Mouse (Mus musculus): ENCODE measurements at regions not wholly inside any gene's neighbourhood (a gene's known extent, or its start where the extent isn't known, plus 50 kb on each side); places are given as distances from the start of the nearest gene placed in this dataset.
A peak's percentile ranks its signal among the peaks of the same experiment; 100 is the strongest.

GRCm38 (mm10) chr3:60138319-60138718 is 56.6 kb downstream of the Sucnr1 start:
- ATAC-seq (ENCODE audit: low TSS enrichment), result no peak

GRCm38 (mm10) chr3:60159865-60160264 is 78.2 kb downstream of the Sucnr1 start:
- no peak for ATAC-seq (ENCODE audit: low TSS enrichment)

GRCm38 (mm10) chr3:60167633-60168032 is 86.0 kb downstream of the Sucnr1 start:
- no peak for ATAC-seq (ENCODE audit: low TSS enrichment)

GRCm38 (mm10) chr3:60168135-60168926 is 86.7 kb downstream of the Sucnr1 start:
- ATAC-seq (ENCODE audit: low TSS enrichment), result peak; percentile 62; the same call in 1 of the 2 replicates

DNA sequence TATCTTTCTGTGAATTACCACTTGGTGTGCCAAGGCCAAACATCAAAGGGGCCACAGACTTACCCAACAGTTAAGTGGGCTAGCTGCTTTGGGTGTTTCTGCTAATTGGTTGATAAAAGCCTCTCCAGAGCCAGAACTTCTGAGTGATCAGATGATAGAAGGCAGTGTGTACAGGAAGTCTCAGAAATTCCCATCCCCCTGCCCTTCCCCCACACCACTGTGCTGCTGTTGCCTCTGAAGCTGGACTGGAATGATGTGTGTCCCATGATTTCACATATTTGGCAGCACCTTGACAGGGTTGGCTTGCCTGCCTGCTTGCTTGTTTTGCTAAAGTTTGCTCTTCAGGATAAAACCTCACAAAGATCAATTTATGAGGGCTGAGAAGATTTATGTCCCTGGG is 87.9 kb downstream of the Sucnr1 start:
- ATAC-seq (ENCODE audit: low TSS enrichment), result no peak

DNA sequence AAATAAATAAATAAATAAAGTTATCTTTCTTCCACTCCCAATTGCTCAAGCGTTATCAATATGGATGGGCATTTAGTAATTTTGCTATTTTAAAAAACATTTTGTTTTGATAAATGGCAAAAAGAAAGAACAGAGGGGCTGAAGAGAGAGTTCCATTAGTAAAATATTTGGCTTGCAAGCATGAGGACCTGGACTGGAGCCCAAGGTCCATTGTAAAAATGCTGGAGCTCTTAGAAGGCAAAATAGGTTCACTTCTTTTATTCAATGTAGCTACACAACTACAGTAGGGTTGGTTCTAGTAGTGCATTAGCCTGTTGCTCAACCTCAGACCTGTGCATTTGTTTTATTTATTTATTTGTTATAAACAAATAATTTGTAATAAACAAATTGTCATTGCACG is 102.8 kb downstream of the Sucnr1 start:
- ATAC-seq (ENCODE audit: low TSS enrichment), result no peak

DNA sequence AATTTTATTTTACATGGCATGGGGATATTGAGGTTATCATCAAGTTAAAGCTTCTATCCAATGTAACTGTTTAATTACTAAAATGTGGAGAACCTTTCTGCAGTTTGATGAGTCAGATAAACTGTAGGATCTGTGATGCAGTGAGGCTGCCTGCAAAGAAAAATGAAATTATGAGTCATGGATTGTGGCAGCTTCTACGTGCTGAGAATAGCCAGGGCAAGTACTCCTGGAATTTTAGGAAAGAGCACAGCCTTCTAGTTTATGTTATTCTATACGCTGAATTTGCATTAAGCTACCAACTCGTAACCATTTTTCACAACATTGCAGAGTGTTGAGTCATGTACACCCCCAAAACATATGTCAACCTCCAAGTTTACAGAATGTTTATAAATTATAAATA is 114.4 kb downstream of the Sucnr1 start:
- ATAC-seq (ENCODE audit: low TSS enrichment), result peak; percentile 99

GRCm38 (mm10) chr3:60207936-60208335 is 126.3 kb downstream of the Sucnr1 start:
- ATAC-seq (ENCODE audit: low TSS enrichment), result no peak

DNA sequence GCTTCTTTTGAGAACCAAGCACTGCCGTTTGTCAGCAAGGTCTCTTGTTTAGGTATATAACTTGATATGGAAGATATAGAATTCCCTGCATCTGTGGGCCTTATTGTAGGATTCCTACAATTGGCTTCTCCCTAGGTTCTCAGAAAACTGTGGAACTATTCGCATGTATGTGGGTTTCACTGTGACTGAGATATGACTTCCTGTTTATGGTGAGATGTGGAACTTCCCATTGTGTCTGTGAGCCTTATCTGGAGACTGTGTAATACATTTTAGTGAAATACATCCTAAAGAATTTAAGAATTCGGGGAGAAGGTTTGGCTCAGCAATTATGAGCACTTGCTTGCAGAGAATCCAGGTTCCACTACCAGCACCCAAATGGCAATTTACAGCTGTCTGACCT is 137.3 kb downstream of the Sucnr1 start:
- no peak for ATAC-seq (ENCODE audit: low TSS enrichment)

- ATAC-seq (ENCODE audit: low TSS enrichment), result no peak
Measured at GRCm38 (mm10) chr3:60240664-60241063, 159.0 kb downstream of the Sucnr1 start.

DNA sequence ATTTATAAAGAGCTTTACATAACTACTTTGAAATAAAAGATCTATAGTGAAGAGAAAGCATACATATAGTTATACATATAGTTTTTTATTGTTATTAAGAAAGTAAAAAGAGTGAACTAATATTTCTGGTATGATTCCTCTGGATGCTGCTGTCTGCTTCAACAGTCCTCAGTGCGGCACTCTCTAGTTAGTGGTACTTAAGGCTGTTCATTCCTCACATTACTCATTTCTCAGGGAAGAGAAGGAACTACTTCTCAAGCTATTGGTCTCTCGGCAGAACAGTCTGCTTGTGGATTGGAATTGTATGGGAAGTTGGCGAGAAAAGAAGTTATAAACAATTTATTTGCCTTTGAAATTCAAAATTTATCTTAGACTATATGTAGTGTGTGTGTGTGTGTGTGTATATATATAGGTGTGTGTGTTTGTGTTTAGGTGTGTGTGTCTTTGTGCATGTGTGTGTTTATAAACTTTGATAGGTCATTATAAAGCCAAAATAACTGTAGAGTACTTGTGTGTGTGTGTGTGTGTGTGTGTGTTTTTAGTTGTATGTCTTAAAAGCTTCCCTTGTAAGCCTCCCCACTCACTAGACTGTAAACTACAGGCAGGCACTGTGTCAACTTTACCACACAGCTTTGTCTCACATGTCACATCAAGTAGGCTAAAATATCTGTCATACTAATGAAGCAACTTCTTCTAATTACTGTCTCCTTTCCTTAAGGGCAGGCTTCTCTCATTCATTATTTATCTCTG is 185.2 kb downstream of the Sucnr1 start:
- ATAC-seq (ENCODE audit: low TSS enrichment), result no peak

- no peak for ATAC-seq (ENCODE audit: low TSS enrichment)
Measured at GRCm38 (mm10) chr3:60267416-60268174, 185.9 kb downstream of the Sucnr1 start.

GRCm38 (mm10) chr3:60270463-60270862 is 188.8 kb downstream of the Sucnr1 start:
- no peak for ATAC-seq (ENCODE audit: low TSS enrichment)

GRCm38 (mm10) chr3:60273744-60274143 is 192.1 kb downstream of the Sucnr1 start:
- ATAC-seq (ENCODE audit: low TSS enrichment), result no peak

DNA sequence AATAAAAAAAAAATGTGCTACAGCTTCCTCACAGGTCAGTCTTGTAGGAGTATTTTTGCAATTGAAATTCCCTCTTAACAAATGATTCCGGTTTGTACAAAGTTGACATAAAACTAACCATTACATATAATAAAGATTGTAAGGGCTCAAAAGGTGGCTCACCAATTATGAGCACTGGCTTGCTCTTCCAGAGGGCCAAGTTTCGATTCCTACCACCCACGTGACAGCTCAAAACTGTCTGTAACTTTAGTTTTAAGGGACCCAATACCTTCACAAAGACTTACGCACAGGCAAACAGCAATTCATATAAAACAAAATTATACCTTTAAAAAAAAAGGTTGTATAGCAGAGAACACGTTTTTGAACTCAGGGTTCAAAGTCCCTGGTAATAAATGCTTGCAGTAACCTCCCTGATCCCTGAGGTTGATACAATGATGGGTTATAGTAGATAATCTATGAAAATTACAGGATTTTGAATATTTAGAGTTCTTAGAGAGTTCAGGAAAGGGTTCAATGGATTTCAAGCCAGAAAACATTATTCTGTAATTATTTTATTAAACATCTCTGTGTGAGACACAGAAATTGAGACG is 193.7 kb downstream of the Sucnr1 start:
- no peak for ATAC-seq (ENCODE audit: low TSS enrichment)

DNA sequence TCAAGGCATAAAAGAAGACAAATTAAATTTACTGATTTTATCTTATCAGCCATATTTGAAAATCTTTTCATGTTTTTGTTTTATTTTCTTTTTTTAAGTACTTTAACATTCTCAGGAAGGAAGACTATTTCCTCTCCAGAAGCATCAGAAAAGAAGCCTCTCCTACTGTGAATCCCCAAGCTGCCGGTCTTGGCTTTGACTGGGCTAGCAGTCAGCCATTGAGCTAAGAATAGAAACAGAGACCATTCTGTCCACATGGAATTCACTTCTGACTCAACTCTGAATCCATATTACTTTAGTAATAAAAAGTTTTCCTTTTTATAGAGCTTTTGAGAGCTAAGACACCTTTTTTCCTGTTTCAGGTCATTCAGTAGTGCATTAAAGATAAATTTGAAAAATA is 194.8 kb upstream of the Mbnl1 start:
- ATAC-seq (ENCODE audit: low TSS enrichment), result no peak

- no peak for ATAC-seq (ENCODE audit: low TSS enrichment)
Measured at GRCm38 (mm10) chr3:60281229-60281628, 191.4 kb upstream of the Mbnl1 start.

DNA sequence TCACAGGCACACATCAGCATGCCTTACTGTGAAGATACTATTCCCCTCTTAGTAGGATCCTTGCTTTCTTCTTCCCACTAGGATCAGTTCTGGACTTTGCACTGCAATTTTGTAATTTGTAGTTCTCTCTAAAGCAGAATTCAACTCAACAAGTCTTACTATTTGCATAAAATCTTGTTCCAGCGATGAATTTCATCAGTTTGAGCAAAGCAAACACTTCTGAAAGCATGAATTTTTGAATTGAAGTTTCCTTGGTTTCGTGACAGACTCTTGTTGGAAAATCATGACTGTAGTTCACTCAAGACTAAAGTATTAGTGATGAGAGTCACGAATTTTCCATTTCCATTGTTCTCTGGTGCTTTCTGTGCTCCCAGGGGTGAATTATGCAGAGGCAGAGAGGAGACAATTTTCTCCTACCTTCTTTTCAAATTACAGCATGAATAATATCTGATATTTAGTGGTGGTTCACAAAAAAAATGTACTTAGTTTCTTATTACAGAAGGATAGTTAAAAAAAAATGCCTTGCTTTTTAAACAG is 190.6 kb upstream of the Mbnl1 start:
- no peak for ATAC-seq (ENCODE audit: low TSS enrichment)

- peak; percentile 99 for ATAC-seq (ENCODE audit: low TSS enrichment)
Measured at GRCm38 (mm10) chr3:60292142-60292541, 180.5 kb upstream of the Mbnl1 start.

GRCm38 (mm10) chr3:60292940-60293339 is 179.7 kb upstream of the Mbnl1 start:
- no peak for ATAC-seq (ENCODE audit: low TSS enrichment)

- no peak for ATAC-seq (ENCODE audit: low TSS enrichment)
Measured at GRCm38 (mm10) chr3:60305399-60305798, 167.2 kb upstream of the Mbnl1 start.

DNA sequence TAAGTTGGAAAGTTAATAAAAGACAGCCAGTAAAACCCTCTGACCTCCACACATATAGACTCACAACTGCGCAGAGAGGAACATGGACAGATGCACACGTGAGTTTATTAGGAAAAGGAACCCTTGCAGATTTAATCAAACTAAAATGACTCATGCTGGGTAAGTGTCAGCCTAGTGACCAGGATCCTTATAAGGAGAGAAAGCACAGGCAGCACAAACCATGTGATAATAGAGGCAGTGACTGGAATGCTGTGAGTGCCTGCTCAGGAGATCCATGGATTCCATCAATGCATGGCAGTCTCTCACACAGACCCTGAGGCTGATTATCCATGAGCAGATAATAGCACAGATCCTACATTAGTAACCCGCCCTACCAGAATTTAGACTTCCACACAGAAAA is 162.2 kb upstream of the Mbnl1 start:
- no peak for ATAC-seq (ENCODE audit: low TSS enrichment)

Data from frontal cortex, adult (tissue).